Mouse (Mus musculus) embryo, embryonic 10.5 days (tissue): ENCODE measurements around the gene 4930524J08Rik.

Experiments used
- DNase-seq: peaks from one replicate; pipeline ENCODE4 v3.0.0-alpha.2; 2015; ENCODE audit warnings: low spot score

4930524J08Rik gene

GRCm38 (mm10) chr5:100005431-100005830 lies 26.6 kb downstream of the 4930524J08Rik start:
- DNase-seq = no peak

GRCm38 (mm10) chr5:100005896-100006295 lies 27.0 kb downstream of the 4930524J08Rik start:
- DNase-seq = no peak

- no peak for DNase-seq
Observed at GRCm38 (mm10) chr5:100006324-100007039, 27.6 kb downstream of the 4930524J08Rik start.

- DNase-seq = peak; percentile 37
Observed at GRCm38 (mm10) chr5:100007040-100007375, 28.1 kb downstream of the 4930524J08Rik start.

- DNase-seq = no peak
Observed at GRCm38 (mm10) chr5:100008485-100008884, 29.6 kb downstream of the 4930524J08Rik start.

- DNase-seq = no peak
Observed at GRCm38 (mm10) chr5:100012599-100012998, 33.7 kb downstream of the 4930524J08Rik start.

- no peak for DNase-seq
Observed at GRCm38 (mm10) chr5:100020089-100020488, 41.2 kb downstream of the 4930524J08Rik start.

- no peak for DNase-seq
Observed at GRCm38 (mm10) chr5:100024403-100024802, 45.5 kb downstream of the 4930524J08Rik start.

- no peak for DNase-seq
Observed at GRCm38 (mm10) chr5:100024868-100025267, 46.0 kb downstream of the 4930524J08Rik start.
